Mouse (Mus musculus) olfactory bulb, adult 2 months (tissue): ENCODE measurements around the gene Plin5. TPM values are rescaled to one million over a fixed set of nuclear protein-coding genes. Genes with fewer than 3 reads are reported as not detected.
"Not testable (repeated sequence)": the region's sequence is repeated elsewhere in the genome, so short reads cannot be mapped to it uniquely, and the experiment has no call there.

Experiments
- H3K27ac ChIP-seq: fragments of 200-500 bp; 2 replicates; pipeline ENCODE4 v1.5.1; 2012; ENCODE audit warnings: low read depth, low read length; ENCODE audit not compliant: insufficient read depth
- H3K4me1 ChIP-seq: fragments of 200-500 bp; 2 replicates; pipeline ENCODE4 v1.6.1; 2012; ENCODE audit warnings: low read length; ENCODE audit not compliant: control insufficient read depth, insufficient read depth
- H3K4me3 ChIP-seq: fragments of 200-500 bp; 2 replicates; pipeline ENCODE4 v1.5.1; 2012; ENCODE audit warnings: mild to moderate bottlenecking, low read depth, low read length, moderate library complexity; ENCODE audit not compliant: insufficient read depth
- CTCF ChIP-seq: fragments of 200-500 bp; IDR thresholded peaks from 2 replicates; pipeline ENCODE4 v1.5.1; 2012; ENCODE audit warnings: low read depth, mild to moderate bottlenecking, low read length, moderate library complexity; ENCODE audit not compliant: insufficient read depth
- POLR2A ChIP-seq: fragments of 200-500 bp; IDR thresholded peaks from 2 replicates; pipeline ENCODE4 v1.6.1; 2012; ENCODE audit warnings: mild to moderate bottlenecking, low read depth, low read length, moderate library complexity; ENCODE audit not compliant: insufficient read depth
- WGBS: fragments of 180-500 bp; shearing (Covaris S2); methylation state at CpG from one replicate; pipeline ENCODE4 v1.1.7; 2018; 5-methylcytosine and 5-hydroxymethylcytosine counted together
- polyA plus RNA-seq: library from polyadenylated mRNA; stranded (reverse); fragments of >200 nt; gene quantifications from 2 replicates; pipeline ENCODE4 v1.2.4, GENCODE M21; 2012; ENCODE audit warnings: low replicate concordance; ENCODE audit not compliant: missing spikeins, insufficient read depth, insufficient read length

Plin5 gene
- polyA plus RNA-seq, 1 experiment, result not detected

DNA sequence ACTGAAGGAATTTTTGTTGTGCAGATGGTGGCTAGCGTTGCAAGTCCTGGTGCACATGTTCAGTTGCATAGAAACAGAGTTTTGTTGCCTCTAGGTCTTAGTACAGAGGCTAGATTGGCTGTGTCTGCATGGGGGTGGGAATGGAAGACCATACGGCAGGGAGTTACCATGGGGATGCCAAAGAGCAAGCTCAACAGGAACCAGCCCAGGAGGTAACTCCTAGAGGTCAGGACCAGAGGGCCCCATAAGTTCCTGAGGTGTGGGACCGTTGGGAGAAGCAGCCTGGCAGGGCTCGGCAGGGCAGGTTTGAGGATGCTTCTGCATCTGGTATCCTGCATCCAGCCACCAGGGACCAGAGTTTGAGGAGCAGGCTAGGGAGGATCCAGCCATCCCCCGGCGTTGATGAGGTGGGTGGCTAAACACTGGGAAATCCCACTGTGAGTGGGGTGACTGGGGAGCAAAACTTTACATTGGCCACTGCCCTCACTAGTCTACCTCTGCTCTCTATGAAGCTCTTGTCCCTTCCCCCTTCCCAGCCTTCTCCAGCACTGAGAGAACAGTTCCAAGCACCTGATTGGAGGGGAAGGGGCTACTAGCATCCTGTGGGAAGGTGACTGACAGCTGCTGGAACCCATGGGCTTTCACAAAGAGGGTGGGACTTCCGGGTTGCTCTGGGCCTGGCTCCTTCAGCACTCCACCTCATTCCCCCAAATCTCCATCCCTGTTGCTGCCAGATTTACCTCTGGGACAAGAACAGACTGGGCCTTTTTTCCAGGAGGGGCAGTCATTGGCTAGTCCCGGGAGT is 36.4 kb downstream of the Plin5 start:
- TF ChIP-seq POLR2A (no peak), CTCF (no peak)
- H3K4me1 ChIP-seq, result peaks cover 26% of the 10 kb centered on the region
- no peak overlapping the region for H3K27ac ChIP-seq
- peak overlapping the region; percentile 66 for H3K4me3 ChIP-seq
- WGBS, result 3% methylated on average over 8 of the region's 8 CpGs

DNA sequence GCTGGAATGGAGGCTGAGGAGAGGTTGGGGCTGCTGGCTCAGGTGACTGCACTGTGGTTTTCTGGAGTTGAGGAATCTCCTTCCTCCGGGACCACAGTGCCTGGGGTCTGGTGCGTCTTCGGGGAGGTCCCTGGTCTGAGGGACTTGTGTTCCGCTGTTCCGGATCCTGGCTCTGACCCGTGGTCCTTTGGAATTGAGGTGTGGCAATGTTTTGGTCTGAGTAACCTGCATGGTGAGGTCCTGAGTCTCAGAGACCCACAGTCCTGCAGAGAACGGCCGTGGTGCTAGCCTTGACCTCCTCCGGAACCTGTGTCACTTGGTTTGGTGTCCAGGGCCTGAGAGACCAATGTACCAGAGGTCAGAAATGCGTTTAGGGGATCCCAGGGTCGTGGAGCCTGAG is 37.5 kb downstream of the Plin5 start:
- Histone ChIP-seq H3K4me3 (peak overlapping the region; percentile 66), H3K4me1 (peaks cover 26% of the 10 kb centered on the region), H3K27ac (no peak overlapping the region)
- TF ChIP-seq CTCF (no peak), POLR2A (no peak)
- WGBS, result 2% methylated on average over 11 of the region's 11 CpGs

DNA sequence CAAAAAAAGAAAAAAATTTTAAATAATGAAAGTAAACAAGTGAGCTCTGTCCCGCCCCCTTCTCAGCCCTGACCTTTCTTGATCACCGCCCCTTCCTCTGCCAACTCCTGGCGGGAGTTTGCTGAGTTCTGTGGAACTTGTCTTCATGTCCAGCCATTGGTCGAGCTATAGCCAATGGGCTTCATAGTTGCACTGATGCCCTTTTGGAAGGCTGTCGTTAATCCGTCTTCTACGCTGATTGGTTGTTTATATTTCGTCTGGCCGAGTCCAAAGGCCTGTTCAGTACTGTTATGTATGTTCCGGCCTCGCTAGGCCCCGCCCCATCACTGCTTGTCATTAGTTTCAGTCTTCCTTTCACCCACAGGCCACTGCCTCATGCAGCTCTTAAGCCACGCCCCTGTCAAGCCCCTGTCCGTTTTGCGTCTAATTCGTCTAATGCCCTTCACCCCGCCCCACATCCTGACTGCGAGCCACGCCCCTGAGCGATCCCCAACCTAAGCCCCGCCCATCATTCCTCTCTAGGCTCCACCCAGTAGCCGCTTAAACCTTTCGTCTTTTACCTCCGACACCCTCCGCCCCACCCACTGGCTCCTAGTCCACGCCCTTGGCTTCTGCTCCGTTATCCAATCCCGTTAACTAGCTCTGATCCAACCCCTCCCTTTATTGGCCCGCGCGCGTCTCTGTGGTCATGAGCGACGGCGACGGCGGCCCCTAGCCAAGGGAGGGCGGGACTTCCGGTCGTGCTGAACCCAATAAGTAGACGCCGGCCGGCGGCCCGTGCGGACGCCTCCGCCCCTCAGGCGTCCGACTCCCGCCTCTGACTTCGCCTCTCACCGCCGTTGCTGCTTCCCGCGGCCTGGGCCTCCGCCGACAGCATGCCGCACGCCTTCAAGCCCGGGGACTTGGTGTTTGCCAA is 38.3 kb downstream of the Plin5 start, which contains the start of gene Hdgfl2:
TSS of gene Hdgfl2 (plus strand) at position 755 of the 916 bp plus-strand sequence.
- under 1% methylated on average over 61 of the region's 61 CpGs for WGBS

GRCm38 (mm10) chr17:56078361-56078760 is 39.0 kb downstream of the Plin5 start:
- H3K4me1 ChIP-seq, result peaks cover 29% of the 10 kb centered on the region
- WGBS, result 65% methylated on average over 9 of the region's 9 CpGs
- H3K27ac ChIP-seq, H3K4me3 ChIP-seq: not testable (repeated sequence)

More for the DNA sequence above, 38.3 kb downstream of the Plin5 start, which contains the start of gene Hdgfl2:
- H3K4me1 ChIP-seq, result peaks cover 28% of the 10 kb centered on the region
- peak within 1 kb of the TSS; percentile 66 for H3K4me3 ChIP-seq
- TF ChIP-seq POLR2A (peak; percentile 77), CTCF (no peak)
- H3K27ac ChIP-seq, result no peak within 1 kb of the TSS

DNA sequence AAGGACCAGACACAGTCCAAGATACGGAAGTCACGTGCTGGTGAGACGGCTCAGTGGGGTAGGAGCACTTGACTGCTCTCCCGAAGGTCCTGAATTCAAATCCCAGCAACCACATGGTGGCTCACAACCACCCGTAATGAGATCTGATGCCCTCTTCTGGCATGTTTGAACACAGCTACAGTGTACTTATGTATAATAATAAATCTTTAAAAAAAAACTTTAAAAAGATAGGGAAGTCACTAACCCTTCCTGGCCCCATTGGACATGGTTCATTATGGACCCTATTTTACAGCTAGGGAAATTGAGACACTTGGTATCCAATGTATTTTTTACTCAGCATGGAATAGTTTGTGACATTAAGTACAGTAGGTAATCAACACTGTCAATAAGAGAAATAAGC is 39.9 kb downstream of the Plin5 start:
- WGBS, result 85% methylated on average over 5 of the region's 5 CpGs
- peaks cover 29% of the 10 kb centered on the region for H3K4me1 ChIP-seq
- no peak overlapping the region for H3K27ac ChIP-seq
- TF ChIP-seq CTCF, result no peak
- no peak for TF ChIP-seq POLR2A
- no peak overlapping the region for H3K4me3 ChIP-seq

DNA sequence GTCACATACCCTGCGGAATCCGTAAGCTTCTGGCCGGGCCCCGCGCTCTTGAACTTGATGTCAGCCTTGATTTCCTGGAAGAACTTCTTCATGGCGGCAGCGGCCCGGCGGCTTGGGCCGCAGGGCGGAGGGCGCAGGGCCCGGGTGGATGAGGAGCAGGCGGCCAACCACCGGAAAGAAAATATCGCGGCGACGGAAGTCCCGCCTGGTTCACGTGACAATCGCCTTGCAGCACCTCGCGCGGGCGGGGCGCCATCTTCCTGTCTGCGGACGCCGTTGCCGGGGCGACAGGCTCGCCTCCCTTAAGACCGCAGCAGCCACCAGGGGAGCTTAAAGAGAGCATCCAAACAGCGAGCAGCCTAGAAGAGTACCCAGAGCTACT is 42.6 kb downstream of the Plin5 start, which contains the start of gene Ubxn6:
TSS of gene Ubxn6 (minus strand) at position 202 of the 382 bp plus-strand sequence.
- Histone ChIP-seq H3K4me1 (peaks cover 8% of the 10 kb centered on the region), H3K27ac (peak within 1 kb of the TSS; percentile 77), H3K4me3 (peak within 1 kb of the TSS; percentile 91)
- under 1% methylated on average over 35 of the region's 35 CpGs for WGBS
- TF ChIP-seq CTCF, result 0 out of 2 replicates have a peak, but pooled peaks have one; percentile 19
- peak; percentile 72 for TF ChIP-seq POLR2A

DNA sequence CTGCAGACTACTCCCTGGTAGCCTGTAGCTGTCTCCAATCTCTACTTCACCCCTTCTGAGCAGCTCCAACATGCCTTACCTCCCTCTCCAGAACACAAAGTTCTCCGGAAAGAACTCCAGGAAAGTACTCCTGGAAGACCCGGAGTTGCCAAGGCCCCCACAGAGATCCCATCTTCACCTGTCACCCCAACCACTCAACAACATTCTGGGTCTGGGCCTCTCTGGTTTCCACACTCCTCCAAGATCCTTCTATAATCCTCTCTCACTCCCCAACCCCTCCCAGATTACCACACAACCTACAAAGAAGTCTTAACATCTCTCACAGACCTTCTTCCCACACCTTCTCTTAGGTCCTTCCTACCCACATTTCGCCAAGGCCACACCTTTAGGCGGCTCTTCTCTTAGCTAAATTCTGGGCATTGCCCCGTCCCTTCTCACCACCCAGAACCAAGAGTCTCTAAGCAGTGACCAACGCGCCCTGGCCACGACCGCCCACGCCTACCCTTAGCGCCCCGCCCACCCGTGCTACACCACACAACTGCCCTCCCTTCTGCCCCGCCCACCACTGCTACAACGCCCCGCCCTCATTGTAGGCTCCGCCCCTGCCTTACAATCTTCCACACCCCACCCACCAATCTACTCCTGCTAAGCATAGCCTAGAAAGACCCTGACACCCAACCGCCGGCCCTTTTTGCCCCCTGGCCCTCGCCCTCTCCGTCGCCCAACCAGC is 43.1 kb downstream of the Plin5 start:
- H3K27ac ChIP-seq, result peak overlapping the region; percentile 77
- peaks cover 8% of the 10 kb centered on the region for H3K4me1 ChIP-seq
- TF ChIP-seq POLR2A (no peak), CTCF (no peak)
- 9% methylated on average over 22 of the region's 22 CpGs for WGBS
- H3K4me3 ChIP-seq, result peak overlapping the region; percentile 91

DNA sequence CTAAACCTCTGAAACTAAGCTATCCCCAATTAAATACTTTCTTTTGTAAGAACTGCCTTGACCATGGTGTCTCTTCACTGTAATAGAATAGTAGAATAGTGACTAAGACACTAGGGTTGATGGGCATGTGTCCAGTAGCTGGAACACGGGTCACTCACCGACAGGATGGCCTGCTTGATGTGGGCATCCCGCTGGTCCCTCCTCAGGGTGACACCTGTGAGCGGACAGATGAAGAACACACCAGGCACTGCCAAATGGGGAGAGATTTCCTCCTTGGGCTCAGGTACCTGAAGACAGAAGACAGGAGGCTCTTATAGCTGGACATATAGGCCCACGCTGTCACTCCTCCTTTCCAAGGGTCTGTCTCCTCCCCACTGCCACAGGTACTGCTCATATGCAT is 45.2 kb downstream of the Plin5 start:
- H3K4me3 ChIP-seq, result no peak overlapping the region
- TF ChIP-seq CTCF (no peak), POLR2A (no peak)
- no peak overlapping the region for H3K27ac ChIP-seq
- peaks cover 5% of the 10 kb centered on the region for H3K4me1 ChIP-seq
- WGBS, result 92% methylated on average over 5 of the region's 5 CpGs
